Comparison of ENCODE assay signal across 9 mouse cellular contexts in genomic region chr16:43464476-43465080, GRCm38 (mm10).
DNase-seq lines count a peak whose midpoint lies in the region; ATAC-seq and TF ChIP-seq lines count a peak whose summit lies in the region.
"Had no signal": no experiment of that assay in that cellular context is flagged by ENCODE, and none has a peak within 500 bp of the region (broad histone marks: within the 10 kb centered on the region; RNA-seq: fewer than 3 reads in every experiment).

No protein-coding gene starts in this region.

- peak; percentile 42 for ATAC-seq in forebrain, postnatal 0 days
- peak; percentile 41 for ATAC-seq in hindbrain, embryonic 13.5 days (ENCODE audit: low FRiP score)

- WGBS in forebrain, postnatal 0 days = 27% methylated on average over 10 of the region's 10 CpGs
- 54% methylated on average over 10 of the region's 10 CpGs for WGBS in hindbrain, embryonic 13.5 days

- H3K9me3 ChIP-seq in forebrain, postnatal 0 days (ENCODE audit: low read length) = no peaks in the 10 kb centered on the region
- no peaks in the 10 kb centered on the region for H3K9me3 ChIP-seq in hindbrain, embryonic 13.5 days
- H3K9me3 ChIP-seq: liver, embryonic 13.5 days had no signal

- DNase-seq in layer of hippocampus, adult 2 months (ENCODE audit: low spot score in 2 of 2) = no peak
- no peak for DNase-seq in layer of hippocampus, adult 11-12 months (ENCODE audit: low spot score)
- peak; percentile 77 for DNase-seq in adrenal gland, adult 2 months
- peak; percentile 24 for DNase-seq in forebrain, postnatal 0 days
- peak; percentile 59 for DNase-seq in lung, postnatal 14 days
- DNase-seq in spleen, postnatal 14 days (ENCODE audit: low spot score in 2 of 2) = no peak
- DNase-seq in spleen, adult 18-20 months = no peak
- DNase-seq: liver, embryonic 13.5 days had no signal

- TF ChIP-seq CTCF in layer of hippocampus, adult 2 months (conservative IDR thresholded peaks at IDR 0.05) = no peak
- TF ChIP-seq CTCF in forebrain, postnatal 0 days (IDR thresholded peaks at IDR 0.05; ENCODE audit: low read depth) = no peak

- H3K4me1 ChIP-seq in forebrain, postnatal 0 days (ENCODE audit: insufficient read depth) = peaks cover 13% of the 10 kb centered on the region; the same call in 1 of the 2 replicates
- H3K4me1 ChIP-seq in hindbrain, embryonic 13.5 days (replicated peaks) = peaks cover 34% of the 10 kb centered on the region
- H3K4me1 ChIP-seq: liver, embryonic 13.5 days had no signal

- peak overlapping the region; percentile 89 for H3K27ac ChIP-seq in layer of hippocampus, adult 2 months
- H3K27ac ChIP-seq in forebrain, postnatal 0 days (ENCODE audit: low read depth, low read length) = peak overlapping the region; percentile 45; the same call in 1 of the 2 replicates
- no peak overlapping the region; the same call in 1 of the 2 replicates for H3K27ac ChIP-seq in hindbrain, embryonic 13.5 days
- H3K27ac ChIP-seq: liver, embryonic 13.5 days had no signal

- H3K27me3 ChIP-seq in forebrain, postnatal 0 days (ENCODE audit: insufficient read depth, low read length) = no peaks in the 10 kb centered on the region
- H3K27me3 ChIP-seq in hindbrain, embryonic 13.5 days = no peaks in the 10 kb centered on the region
- H3K27me3 ChIP-seq: liver, embryonic 13.5 days had no signal

- no peak overlapping the region for H3K9ac ChIP-seq in forebrain, postnatal 0 days
- H3K9ac ChIP-seq in hindbrain, embryonic 13.5 days = no peak overlapping the region
- H3K9ac ChIP-seq: liver, embryonic 13.5 days had no signal

- 0 out of 2 replicates have a peak overlapping the region, but pooled peaks have one; percentile 4 for H3K4me2 ChIP-seq in forebrain, postnatal 0 days (ENCODE audit: low read depth)
- no peak overlapping the region for H3K4me2 ChIP-seq in hindbrain, embryonic 13.5 days
- H3K4me2 ChIP-seq: liver, embryonic 13.5 days had no signal

- H3K4me3 ChIP-seq in layer of hippocampus, adult 2 months = peak overlapping the region; percentile 27
- H3K4me3 ChIP-seq in forebrain, postnatal 0 days (ENCODE audit: low read depth, low read length) = no peak overlapping the region
- no peak overlapping the region for H3K4me3 ChIP-seq in hindbrain, embryonic 13.5 days
- H3K4me3 ChIP-seq: liver, embryonic 13.5 days had no signal

- no peaks in the 10 kb centered on the region for H3K36me3 ChIP-seq in forebrain, postnatal 0 days (ENCODE audit: insufficient read depth)
- H3K36me3 ChIP-seq in hindbrain, embryonic 13.5 days = no peaks in the 10 kb centered on the region
- H3K36me3 ChIP-seq: liver, embryonic 13.5 days had no signal

Comparison
In these comparisons a context has a peak if more than half of its experiments do, and no peak if none do; other contexts are left out.
1. DNase-seq: peak in adrenal gland, adult 2 months (single experiment), forebrain, postnatal 0 days (single experiment) and lung, postnatal 14 days (single experiment); none in layer of hippocampus, adult 2 months (0 of 2), layer of hippocampus, adult 11-12 months (single experiment), spleen, postnatal 14 days (0 of 2) and spleen, adult 18-20 months (0 of 2).